Mouse (Mus musculus) CD8-positive naive resting alpha-beta T cell, adult 2 months (primary cell): ENCODE results near the gene 3830406C13Rik.
"Not testable (repeated sequence)": the region's sequence is repeated elsewhere in the genome, so short reads cannot be mapped to it uniquely, and the experiment has no call there.

ENCODE experiments used
- DNase-seq, 2 experiments: peaks; one replicate each; pipeline ENCODE4 v3.0.0; 2022; ENCODE audit warnings: low read depth in 2 of 2, low spot score in 2 of 2

3830406C13Rik gene

DNA sequence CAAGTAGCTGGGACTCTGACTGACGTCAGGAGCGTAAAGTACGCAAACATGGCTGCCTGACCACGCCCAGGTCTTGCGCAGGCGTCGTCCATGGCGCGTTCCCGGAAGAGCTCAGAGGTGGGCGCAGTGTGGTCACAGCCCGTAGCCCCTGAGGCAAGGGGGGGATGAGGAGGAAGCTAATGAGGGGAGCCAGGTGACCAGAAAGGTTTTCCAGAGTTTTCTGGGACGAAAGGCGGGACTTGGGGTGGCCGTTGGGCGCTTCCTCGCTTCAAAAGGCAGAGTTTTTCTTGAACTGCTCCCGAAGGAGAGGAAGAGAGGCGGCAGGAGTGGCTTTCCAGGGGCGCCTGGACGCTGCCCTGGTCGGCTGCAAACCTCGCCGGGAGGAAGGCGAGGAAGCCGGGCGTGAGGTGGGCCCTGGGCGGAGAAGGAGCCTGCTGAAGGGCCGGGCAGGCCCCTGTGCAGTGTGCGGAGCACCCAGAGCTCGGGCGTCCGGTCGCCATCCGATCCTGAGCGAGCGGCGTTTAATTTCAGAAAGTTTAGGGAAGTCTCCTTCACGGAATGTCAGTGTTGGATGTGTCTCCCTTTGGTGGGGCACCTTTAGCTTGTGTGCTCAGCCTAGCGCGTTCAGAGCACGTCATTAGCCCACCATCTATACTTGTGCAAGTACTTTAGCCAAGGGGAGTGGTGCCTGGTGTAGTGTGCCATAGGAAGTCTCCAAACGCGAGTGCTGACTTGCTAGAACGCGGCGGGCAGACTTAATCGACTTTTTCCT lies at the start of gene 3830406C13Rik:
Gene 3830406C13Rik (plus strand): TSS at position 33 of the 772 bp plus-strand sequence.
- peak; percentile 41 to 60 for DNase-seq

DNA sequence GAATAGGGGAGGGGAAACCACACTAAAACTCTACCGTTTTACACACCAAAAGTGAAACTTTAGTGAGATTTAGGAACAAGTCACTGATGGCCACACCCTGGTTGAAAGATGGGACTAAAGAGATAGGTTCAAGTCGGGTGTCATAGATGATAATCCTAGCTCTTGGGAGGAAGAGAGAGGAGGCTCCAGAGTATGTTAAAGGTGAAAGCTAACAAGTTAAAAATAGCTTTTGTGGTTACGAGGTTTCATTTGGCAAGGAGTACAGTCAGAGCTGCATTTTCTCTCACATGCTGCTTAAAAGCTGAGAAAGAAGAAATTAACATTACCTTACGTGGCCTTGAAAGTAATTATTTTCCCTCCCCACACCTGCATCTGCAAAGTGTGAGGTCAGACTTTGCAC lies 40.2 kb upstream of the 3830406C13Rik start:
- no peak for DNase-seq

GRCm38 (mm10) chr14:12276031-12276430 lies 7.9 kb upstream of the 3830406C13Rik start:
- no peak for DNase-seq

GRCm38 (mm10) chr14:12283641-12284040 lies 332 bp upstream of the 3830406C13Rik start, which contains the start of gene Gm49355:
Gm49355 (plus strand) TSS chr14:12283976.
- no peak for DNase-seq

DNA sequence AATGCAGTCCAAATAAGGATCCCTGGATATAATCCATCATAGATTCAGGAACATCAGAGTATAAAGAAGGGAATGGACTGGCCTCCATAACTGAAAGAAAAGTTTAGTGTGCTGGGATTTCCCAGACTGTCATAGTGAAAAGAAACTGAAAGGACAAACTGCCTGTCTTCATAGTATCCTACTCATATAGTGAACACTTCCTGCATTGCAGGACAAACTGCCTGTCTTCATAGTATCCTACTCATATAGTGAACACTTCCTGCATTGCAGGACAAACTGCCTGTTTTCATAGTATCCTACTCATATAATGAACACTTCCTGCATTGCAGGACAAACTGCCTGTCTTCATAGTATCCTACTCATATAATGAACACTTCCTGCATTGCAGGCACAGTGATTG lies 5.8 kb downstream of the 3830406C13Rik start:
- DNase-seq = not testable (repeated sequence)

GRCm38 (mm10) chr14:12296391-12296790 lies 12.4 kb downstream of the 3830406C13Rik start:
- no peak for DNase-seq

GRCm38 (mm10) chr14:12299171-12299570 lies 15.2 kb downstream of the 3830406C13Rik start:
- no peak for DNase-seq

GRCm38 (mm10) chr14:12299654-12300053 lies 15.7 kb downstream of the 3830406C13Rik start:
- no peak for DNase-seq

DNA sequence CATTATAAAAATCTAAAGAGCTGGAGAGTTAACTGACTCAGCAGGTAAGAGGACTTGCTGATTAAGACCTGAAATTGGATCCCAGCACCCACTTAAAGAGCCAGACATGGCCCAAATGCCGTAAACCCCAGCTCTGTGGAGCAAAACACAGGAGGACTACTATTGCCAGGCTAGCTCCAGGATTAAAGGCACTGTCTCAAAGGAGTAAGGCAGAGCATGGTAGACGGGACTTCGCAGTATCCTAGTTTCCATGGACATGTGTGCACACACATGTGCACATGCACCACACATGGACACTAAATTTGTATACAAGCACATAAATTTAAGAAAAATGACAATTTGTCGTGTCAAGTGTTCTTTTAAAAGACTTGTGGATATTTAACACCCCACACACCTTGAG lies 16.3 kb downstream of the 3830406C13Rik start:
- no peak for DNase-seq

- DNase-seq = no peak
Observed at GRCm38 (mm10) chr14:12300677-12301076, 16.7 kb downstream of the 3830406C13Rik start.

DNA sequence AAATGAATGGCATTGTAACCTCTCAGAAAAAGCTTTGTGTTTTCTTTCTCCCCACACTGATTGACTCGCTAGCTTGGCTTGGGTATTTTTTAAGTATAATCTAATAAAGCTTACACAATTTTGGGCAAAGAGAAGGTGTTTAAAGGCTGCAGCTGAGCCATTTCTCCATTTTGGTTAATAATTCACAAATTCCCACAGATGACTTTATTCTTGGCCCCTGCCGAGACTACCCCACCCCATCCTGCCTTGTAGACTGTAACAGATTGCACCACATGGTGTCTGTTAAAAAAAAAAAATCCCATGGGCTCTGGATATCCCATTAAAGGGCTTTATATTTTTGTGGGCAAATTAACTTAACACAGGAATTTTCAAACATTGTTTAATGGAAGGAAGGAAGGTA lies 19.1 kb downstream of the 3830406C13Rik start:
- no peak for DNase-seq

GRCm38 (mm10) chr14:12333622-12334021 lies 49.6 kb downstream of the 3830406C13Rik start:
- no peak for DNase-seq

DNA sequence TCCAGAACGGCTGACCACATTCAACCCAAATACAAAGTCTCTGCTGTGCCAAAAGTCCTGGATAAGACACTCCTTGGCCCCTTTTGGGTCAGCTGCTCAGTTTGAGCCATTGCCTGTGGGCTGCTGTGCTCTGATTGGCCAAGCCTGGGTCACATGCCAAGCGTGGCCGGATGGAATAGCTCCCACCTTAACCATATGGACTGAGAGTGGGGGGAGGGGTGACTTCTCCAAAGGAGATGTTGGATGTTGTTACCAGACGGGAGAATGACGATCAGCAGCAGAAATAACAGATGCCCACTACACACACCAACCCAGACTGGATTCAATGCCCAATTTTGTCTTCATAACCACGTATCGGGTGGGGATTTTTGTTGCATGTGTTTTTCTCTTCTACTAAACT lies 51.0 kb downstream of the 3830406C13Rik start:
- DNase-seq = no peak

GRCm38 (mm10) chr14:12337421-12337997 lies 53.5 kb downstream of the 3830406C13Rik start:
- DNase-seq = no peak

DNA sequence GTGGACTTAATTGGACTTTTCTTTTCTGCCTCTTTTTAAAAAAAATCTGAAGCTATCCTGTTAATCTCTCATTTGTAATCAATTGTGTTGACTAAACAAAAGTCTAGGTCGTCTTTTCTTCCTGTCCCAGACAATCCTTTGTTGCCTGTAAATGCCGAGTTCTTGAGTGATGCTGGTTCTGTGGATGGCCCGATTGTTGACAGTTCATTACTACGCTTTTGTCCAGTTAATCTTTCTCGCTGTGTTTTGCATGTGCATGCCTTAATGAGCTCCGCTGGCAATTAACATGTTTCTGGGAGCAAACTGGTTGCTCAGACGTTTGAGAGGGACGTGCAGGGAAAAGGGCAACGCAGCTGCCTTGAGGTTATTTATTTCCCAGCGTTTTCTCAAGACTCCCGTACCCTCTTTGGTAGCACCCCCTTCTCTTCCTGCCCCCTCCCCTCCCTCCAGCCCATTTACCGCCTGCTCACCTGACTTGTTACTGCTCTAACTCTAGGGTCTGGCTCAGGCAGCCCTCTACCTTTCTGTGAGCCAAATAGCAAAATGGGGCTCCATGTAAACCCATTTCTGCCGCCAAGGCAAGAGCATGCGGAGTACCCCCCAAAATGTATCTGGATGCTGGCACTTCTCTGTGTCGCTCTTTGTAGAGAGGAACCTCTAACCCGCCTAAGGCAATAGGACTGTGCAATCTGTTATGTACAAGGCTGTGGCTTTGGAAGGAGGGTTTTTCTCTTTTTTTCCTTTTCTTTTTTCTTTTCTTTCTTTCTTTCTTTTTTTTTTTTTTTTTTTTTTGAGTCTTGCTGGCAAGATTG lies 54.2 kb downstream of the 3830406C13Rik start:
- no peak for DNase-seq

- DNase-seq = no peak
Observed at GRCm38 (mm10) chr14:12338811-12339565, 55.0 kb downstream of the 3830406C13Rik start.

DNA sequence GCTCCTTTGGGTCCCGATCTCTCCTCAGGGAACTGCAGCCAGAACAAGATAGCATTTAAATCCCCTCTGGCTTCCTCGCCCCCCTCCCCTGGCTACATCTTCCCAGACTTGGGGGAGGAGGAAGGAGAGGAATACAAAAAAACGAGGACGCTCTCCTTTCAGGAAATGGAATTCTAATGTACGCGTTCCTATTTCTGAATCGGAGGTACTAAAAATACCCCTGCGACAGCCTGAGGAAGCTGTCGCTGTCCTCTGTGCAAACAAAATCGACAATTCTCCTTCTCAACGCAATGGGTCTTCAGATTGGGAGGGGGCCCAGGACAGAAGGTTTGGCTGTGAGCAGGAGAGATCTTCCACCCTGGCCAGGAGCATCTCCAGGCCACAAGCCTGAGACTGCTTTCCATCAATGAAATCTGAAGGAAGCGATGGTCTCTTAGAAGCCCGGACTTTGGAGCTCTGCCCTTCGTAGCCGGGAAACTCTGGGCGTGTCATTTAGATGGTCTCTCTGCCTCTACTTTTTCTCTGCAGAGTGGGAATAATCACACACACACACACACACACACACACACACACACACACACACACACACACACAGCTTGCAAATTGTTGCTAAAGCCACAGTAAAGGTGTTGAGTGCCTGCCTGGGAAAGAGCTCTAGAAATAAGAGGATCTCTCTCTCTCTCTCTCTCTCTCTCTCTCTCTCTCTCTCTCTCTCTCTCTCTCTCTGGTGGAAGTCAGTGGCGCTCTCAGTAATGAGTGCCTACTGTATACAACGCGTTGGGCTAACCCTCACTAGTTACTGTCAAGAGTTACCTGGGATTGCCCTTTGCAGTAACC lies 56.5 kb downstream of the 3830406C13Rik start:
- DNase-seq = no peak

DNA sequence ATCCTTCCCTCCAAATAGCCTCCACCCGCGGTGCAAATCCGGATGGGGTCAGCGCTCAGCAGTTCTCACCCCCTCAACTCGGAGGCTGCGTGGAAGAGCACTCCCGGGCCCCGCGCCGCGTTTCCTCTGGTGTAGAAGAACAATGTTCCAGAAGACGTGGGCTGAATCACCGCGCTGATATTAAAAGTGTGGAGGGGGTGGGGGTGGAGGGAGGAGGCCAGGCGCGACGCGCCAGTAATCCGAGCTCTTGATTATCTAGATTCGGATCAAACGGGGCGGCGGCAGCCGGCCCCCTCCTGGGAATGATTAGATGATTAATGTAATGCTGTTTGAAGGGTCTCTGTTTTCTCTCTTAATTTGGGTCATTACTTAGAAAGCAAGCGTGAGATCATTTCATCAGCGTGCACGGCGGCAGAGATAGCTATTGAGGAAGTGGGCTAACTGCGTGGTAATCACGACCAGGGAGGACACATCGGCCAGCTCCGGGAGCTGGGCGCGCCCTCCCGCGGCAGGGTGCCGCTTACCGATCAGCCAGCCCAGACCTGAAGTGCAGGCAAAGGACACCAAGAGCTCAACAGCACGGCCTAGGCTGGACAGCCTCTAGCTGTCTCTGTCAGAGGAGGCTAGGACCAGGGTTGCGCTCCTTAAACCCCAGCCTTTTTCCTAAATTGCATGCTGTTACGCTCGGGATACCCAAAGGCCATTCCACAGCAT lies 57.3 kb downstream of the 3830406C13Rik start:
- no peak for DNase-seq

DNA sequence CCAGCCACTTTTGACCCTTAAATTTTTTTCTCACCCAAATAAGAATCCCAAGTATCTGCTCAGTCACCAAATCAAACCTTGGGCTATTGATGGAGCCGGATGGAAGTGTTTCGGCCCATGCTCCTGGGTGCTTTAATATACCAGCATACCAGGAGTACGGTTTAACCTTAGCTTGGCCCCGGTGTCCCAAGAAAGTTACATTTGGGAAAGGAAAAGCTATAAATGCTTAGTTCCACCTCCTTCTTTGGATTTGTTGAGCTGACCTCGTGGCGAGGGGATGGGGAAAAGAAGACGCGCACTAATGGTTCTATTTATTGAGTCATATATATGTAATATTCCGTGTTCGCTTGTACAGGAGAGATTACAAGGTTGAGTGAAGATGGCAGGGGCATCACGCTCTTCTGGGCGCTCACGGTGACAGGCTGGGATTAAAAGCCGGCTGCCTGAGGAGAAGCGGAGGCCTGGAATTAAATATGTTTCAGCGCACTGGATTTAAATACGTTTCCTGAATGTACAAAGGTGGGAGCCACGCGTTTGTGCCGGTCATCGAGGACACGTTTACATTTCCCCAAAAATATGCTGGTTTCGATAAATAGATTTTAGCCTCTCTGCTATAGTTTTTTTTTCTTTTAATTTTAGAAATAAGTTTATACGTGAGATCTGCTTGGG lies 58.0 kb downstream of the 3830406C13Rik start:
- DNase-seq = no peak
